Mouse (Mus musculus): Measurements from ENCODE around the gene Srgap2. TPM values are rescaled to one million over a fixed set of nuclear protein-coding genes. Genes with fewer than 3 reads are reported as not detected.

Gene Srgap2
- polyA plus RNA-seq, 1 experiment: 188 TPM

DNA sequence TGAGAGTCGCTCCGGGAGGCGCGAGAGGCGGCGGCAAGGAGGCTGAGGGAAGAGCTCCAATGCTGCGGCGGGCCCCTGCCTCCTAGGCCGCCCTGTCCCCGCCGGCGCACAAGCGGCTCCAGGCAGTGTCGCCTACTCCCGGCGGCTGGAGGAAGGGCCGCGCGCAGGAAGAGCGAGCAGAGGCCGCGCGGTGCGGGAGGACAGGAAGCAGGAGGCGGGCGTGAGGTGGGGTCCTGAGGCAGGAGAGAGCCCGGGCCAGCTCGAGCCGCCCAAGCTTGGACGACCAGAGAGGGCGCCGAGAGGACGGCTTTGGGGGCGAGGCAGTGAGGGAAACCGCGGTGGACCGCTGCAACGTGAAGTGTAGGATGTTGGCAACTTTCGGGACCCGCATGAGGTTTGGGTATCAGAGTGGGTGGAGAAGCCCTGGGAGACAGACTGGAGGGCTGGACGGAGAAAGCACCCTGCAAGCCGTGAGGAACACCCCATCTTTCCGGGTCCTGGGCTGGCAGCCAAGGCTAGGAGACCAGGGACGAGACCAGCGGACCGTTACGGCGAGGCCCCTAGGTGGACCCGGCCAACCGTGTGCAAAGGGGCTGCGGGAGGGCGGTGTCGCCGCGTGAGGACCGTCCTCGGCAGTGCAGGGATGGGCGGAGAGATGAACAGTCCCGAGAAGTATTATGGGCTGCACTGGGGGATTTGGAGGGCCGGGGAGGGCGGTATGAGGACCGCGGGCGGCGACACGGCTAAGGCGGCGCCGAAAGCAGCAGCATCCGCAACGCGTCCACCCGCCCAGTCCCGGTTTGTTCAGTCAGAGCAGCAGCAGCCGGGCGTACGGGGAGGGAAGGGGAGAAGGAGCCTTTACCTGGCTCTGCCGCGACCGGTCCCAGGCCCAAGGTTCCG lies 531 bp downstream of the Srgap2 start:
- TF ChIP-seq CTCF (IDR thresholded peaks at IDR 0.05; ENCODE audit: low read depth, low read length): no peak
- TF ChIP-seq POLR2A (IDR thresholded peaks at IDR 0.05; ENCODE audit: borderline replicate concordance, low read depth, low read length): 0 out of 2 replicates have a peak, but pooled peaks have one; percentile 14
- H3K27ac ChIP-seq (ENCODE audit: insufficient read depth, low read depth, low read length): peak overlapping the region; percentile 92
- H3K4me1 ChIP-seq (ENCODE audit: control insufficient read depth, insufficient read depth, low read length): peaks cover 26% of the 10 kb centered on the region
- peak overlapping the region; percentile 73 for H3K4me3 ChIP-seq (ENCODE audit: insufficient read depth, low read length)

DNA sequence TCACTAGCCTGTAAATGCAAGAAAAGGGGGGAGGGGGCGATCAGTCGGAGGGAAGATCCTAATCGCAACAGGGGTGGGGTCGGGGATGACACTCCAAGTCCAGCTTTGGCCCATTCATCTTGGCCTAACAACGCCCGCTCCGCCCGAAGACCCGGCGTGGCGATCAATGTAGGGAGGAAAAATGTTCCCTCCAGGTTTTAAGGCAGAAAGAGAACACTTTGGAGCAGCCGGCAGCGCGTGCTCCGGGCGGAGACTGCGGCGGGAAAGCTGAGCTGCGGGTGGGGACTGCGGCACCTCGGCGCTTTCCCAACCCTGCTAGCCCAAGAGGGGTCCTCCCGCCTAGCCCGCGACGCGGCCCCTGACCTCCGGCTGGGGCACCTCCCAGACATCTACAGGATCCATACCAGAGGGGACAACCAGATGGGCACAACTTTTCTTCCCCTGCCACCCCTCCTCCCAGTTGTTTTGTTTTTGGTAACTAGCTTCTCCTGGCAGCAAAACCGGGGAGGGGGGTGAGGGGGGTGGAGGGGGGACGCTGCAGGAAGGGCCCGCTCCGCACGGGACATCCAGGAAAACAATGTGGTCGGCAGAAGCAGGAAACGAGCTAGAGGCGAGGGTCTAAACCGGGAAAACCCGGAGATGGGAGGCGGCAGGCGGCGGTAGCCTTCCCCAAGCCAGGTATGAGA lies 1.4 kb downstream of the Srgap2 start:
- H3K4me1 ChIP-seq (ENCODE audit: control insufficient read depth, insufficient read depth, low read length): peaks cover 25% of the 10 kb centered on the region
- peak overlapping the region; percentile 73 for H3K4me3 ChIP-seq (ENCODE audit: insufficient read depth, low read length)
- no peak for TF ChIP-seq CTCF (IDR thresholded peaks at IDR 0.05; ENCODE audit: low read depth, low read length)
- TF ChIP-seq POLR2A (IDR thresholded peaks at IDR 0.05; ENCODE audit: borderline replicate concordance, low read depth, low read length): no peak
- H3K27ac ChIP-seq (ENCODE audit: insufficient read depth, low read depth, low read length): peak overlapping the region; percentile 92

DNA sequence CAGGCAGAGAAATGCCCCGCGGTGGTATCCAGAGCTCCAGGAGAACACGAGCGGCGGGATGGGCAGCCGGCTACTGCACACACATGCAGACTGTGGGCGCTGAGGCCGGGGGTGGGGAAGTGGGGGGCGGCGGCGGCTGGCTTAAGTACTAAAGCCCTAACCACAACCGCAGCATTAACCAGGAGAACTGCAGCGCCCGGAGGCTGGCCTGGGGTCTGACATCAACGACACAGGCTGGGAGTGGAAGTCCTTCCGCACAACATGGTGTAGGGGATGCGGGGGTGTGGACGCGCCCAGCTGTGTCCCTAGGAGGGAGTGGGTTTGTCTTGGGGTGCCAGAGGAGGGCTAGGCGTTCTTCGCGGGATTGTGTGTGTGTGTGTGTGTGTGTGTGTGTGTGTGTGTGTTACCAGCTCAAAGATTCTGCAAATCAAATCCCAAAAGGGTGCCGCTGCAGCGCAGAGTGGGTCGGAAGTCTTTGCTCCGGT lies 2.0 kb downstream of the Srgap2 start:
- Histone ChIP-seq H3K4me1 (ENCODE audit: control insufficient read depth, insufficient read depth, low read length) (peaks cover 27% of the 10 kb centered on the region), H3K27ac (ENCODE audit: insufficient read depth, low read depth, low read length) (peak overlapping the region; percentile 92), H3K4me3 (ENCODE audit: insufficient read depth, low read length) (peak overlapping the region; percentile 73)
- no peak for TF ChIP-seq POLR2A (IDR thresholded peaks at IDR 0.05; ENCODE audit: borderline replicate concordance, low read depth, low read length)
- no peak for TF ChIP-seq CTCF (IDR thresholded peaks at IDR 0.05; ENCODE audit: low read depth, low read length)

DNA sequence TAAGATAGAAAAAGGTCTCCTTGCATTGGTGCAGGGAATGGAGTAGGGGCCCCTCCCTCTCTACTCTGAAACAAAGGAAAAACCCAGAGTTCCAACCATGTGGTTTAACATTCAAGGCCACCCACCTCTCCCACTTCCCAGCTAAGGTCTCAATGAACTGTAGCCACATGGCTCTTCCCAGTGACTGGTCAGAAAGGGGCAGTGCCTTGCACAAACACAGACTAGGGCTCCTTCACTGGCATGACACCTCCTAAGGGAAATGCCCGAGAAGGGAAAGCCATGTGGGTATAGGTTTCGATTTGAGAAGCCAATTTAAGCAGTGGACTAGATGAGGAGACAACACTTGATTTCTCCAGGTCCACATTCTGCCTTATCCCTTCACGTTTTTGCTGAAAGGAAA lies 3.4 kb downstream of the Srgap2 start:
- TF ChIP-seq CTCF (IDR thresholded peaks at IDR 0.05; ENCODE audit: low read depth, low read length) (no peak), POLR2A (IDR thresholded peaks at IDR 0.05; ENCODE audit: borderline replicate concordance, low read depth, low read length) (no peak)
- Histone ChIP-seq H3K27ac (ENCODE audit: insufficient read depth, low read depth, low read length) (no peak overlapping the region), H3K4me1 (ENCODE audit: control insufficient read depth, insufficient read depth, low read length) (peaks cover 29% of the 10 kb centered on the region), H3K4me3 (ENCODE audit: insufficient read depth, low read length) (peak overlapping the region; percentile 73)

DNA sequence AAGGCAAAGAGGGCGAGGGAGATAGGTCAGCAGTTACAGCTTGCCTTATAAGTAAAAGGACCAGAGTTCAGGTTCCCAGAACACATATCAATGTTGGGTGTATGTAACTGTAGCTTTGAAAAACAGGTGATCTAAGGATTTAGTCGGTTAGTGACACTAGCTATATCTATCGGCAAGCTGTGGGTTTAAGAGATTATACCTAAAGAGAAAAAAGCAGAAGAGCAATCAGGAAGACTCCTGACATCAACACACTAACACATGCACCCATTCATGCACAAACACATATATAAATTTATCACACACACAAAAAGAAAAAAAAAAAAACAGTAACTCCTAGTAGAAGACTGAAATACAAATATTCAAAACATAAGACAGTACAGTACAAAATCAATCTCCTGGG lies 10.6 kb downstream of the Srgap2 start:
- TF ChIP-seq CTCF (IDR thresholded peaks at IDR 0.05; ENCODE audit: low read depth, low read length) (no peak), POLR2A (IDR thresholded peaks at IDR 0.05; ENCODE audit: borderline replicate concordance, low read depth, low read length) (no peak)
- peaks cover 38% of the 10 kb centered on the region for H3K4me1 ChIP-seq (ENCODE audit: control insufficient read depth, insufficient read depth, low read length)

DNA sequence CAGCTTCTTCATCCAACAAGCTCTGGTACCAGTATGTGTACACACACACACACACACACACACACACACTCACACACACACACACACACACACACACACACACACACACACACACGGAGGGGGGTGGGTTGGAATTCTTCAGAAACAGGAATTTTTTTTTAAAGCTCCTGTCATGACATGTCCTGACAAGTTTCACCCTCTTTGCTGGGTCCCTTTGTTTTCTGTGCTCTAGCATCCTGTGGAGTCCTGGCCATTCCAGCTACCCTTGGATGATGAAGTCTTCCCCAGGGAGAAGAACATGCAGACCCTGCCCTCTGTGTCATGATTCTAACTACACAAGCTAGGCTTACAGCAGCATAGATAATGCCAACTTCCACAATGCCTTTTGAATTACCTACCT lies 13.0 kb downstream of the Srgap2 start:
- TF ChIP-seq POLR2A (IDR thresholded peaks at IDR 0.05; ENCODE audit: borderline replicate concordance, low read depth, low read length): no peak
- TF ChIP-seq CTCF (IDR thresholded peaks at IDR 0.05; ENCODE audit: low read depth, low read length): no peak
- Histone ChIP-seq H3K4me3 (ENCODE audit: insufficient read depth, low read length) (no peak overlapping the region), H3K27ac (ENCODE audit: insufficient read depth, low read depth, low read length) (no peak overlapping the region), H3K4me1 (ENCODE audit: control insufficient read depth, insufficient read depth, low read length) (peaks cover 34% of the 10 kb centered on the region)

More for the DNA sequence above, 10.6 kb downstream of the Srgap2 start:
- Histone ChIP-seq H3K4me3 (ENCODE audit: insufficient read depth, low read length) (no peak overlapping the region), H3K27ac (ENCODE audit: insufficient read depth, low read depth, low read length) (no peak overlapping the region)

DNA sequence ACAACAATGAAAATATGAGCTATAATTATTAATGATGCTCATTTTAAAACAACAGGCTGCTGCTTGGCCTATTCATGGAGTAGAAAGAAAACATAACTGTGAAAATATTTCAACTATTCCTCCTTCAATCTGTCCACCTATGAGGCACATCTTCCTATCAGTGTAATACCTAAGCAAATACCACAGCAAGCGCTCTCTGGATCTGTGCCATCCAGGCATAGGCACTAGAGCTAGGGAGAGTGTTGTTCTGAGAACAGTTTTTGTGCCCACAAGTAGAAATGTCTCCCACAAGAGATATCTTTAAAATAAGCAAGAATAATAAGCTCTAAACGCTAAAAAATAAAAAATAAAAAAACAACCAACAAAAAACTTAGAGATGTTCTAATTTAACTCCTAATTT lies 14.0 kb downstream of the Srgap2 start:
- Histone ChIP-seq H3K4me1 (ENCODE audit: control insufficient read depth, insufficient read depth, low read length) (peaks cover 32% of the 10 kb centered on the region), H3K4me3 (ENCODE audit: insufficient read depth, low read length) (no peak overlapping the region), H3K27ac (ENCODE audit: insufficient read depth, low read depth, low read length) (no peak overlapping the region)
- TF ChIP-seq POLR2A (IDR thresholded peaks at IDR 0.05; ENCODE audit: borderline replicate concordance, low read depth, low read length): no peak

DNA sequence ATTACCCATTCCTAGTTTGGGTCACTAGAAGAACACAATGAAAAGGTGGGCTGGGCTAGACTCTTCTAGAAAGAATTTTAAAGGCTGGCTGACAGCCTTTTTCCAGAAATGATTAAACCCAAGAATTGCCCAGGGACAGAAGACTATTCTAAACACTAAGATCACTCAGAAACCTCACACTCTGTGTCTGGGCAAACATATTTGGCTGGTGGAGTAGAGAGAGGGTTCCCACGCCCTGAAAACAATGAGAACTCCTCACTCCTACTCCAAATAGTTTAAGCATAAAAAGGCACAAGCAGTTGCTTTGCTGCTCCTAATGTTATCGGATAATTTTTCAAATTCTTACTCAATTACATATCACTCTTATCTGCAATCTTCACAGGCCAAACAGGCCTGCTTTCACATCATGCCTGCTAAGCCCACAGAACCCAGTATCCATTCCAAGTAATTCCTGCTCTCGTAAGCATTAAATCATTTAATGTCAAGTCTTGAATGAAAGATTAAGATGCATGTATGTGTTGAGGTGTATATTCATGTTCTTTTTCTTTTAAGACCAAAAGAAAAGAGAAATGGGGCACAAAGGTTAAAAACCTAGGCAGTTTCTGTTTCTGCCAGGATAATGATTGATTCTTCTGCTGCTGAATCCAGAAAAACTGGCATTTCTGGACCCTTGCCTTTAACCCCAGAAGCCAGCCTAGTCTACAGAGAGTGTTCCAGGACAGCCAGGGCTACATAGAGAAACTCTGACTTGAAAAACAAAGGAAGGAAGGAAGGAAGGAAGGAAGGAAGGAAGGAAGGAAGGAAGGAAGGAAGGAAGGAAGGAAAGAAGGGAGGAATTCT lies 15.3 kb downstream of the Srgap2 start:
- Histone ChIP-seq H3K27ac (ENCODE audit: insufficient read depth, low read depth, low read length) (peak overlapping the region; percentile 37), H3K4me1 (ENCODE audit: control insufficient read depth, insufficient read depth, low read length) (peaks cover 30% of the 10 kb centered on the region), H3K4me3 (ENCODE audit: insufficient read depth, low read length) (no peak overlapping the region)
- TF ChIP-seq CTCF (IDR thresholded peaks at IDR 0.05; ENCODE audit: low read depth, low read length) (no peak), POLR2A (IDR thresholded peaks at IDR 0.05; ENCODE audit: borderline replicate concordance, low read depth, low read length) (no peak)

DNA sequence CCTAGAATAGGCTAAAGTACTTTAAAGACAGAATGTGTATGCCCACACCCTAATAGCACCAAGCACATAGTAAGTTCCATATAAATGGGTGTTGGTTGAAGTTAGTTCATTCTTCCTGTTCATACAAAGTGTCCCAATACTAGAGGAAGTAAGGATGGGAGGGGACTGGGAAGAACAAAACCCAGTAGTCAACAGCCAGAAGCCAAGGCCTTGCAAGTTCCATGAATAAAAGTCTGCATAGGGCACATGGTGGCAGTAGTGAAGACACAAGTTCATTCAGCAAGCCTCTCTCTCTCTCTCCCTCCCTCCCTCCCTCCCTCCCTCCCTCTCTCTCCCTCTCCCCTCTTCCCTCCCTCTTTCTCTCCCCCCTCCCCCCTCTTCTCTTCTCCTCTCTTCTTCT lies 16.0 kb downstream of the Srgap2 start:
- TF ChIP-seq POLR2A (IDR thresholded peaks at IDR 0.05; ENCODE audit: borderline replicate concordance, low read depth, low read length): no peak
- TF ChIP-seq CTCF (IDR thresholded peaks at IDR 0.05; ENCODE audit: low read depth, low read length): no peak
- peak overlapping the region; percentile 33; the same call in 1 of the 2 replicates for H3K27ac ChIP-seq (ENCODE audit: insufficient read depth, low read depth, low read length)
- H3K4me1 ChIP-seq (ENCODE audit: control insufficient read depth, insufficient read depth, low read length): peaks cover 32% of the 10 kb centered on the region
- H3K4me3 ChIP-seq (ENCODE audit: insufficient read depth, low read length): no peak overlapping the region

Data from bone marrow macrophage, adult 2 months (primary cell).